Mouse (Mus musculus): ENCODE results near the gene Rnf34. TPM values are rescaled to one million over a fixed set of nuclear protein-coding genes. Genes with fewer than 3 reads are reported as not detected.

The Rnf34 gene
- polyA plus RNA-seq, 1 experiment from 2014 or later: 26.5 TPM

DNA sequence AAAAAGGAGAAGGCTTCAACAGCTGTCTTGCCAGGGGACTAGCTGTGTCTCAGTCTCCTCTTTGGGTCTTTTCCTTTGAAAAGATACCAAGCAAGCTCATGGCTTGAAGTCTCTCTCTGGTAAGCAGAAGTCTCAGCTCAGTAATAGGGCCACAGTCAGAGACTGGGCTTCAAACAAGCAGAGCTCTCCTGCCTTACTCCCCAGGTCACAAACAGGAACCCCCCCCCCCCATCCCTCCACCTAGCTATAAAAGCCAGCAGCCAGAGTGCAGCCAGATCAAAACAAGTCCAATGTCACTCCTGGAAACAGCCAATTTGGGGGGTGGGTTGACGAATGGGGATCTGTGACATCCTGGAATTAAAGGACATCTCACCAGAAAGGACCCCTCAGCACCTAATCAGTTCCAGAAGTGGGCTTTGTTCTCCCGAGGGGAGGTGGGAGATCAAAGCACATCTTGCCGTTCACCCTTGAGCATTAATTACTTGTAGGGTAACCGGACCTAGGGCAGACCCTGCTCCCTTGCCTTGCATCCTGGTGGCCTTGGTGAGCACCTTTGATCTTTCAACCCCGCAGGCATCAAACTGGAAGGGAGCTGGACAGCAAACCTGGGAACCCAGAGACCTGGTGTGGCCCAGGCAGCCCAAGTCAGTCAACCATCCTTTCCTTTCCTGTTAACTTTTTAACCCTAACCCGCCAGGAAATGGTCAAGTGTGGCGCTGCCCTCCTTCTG is 68.3 kb downstream of the Rnf34 start:
- Histone ChIP-seq H3K4me1 (replicated peaks; ENCODE audit: control insufficient read depth, insufficient read depth, low read length) (peaks cover 6% of the 10 kb centered on the region; the same call in 1 of the 2 replicates), H3K36me3 (ENCODE audit: control insufficient read depth, insufficient read depth, low read length) (no peaks in the 10 kb centered on the region), H3K9ac (ENCODE audit: low read depth, low read length) (no peak overlapping the region), H3K9me3 (ENCODE audit: control insufficient read depth, low read length) (no peaks in the 10 kb centered on the region), H3K4me2 (no peak overlapping the region), H3K4me3 (ENCODE audit: low read depth, low read length) (no peak overlapping the region), H3K27ac (ENCODE audit: low read depth, low read length) (no peak overlapping the region), H3K27me3 (replicated peaks; ENCODE audit: control insufficient read depth, insufficient read depth, low read length) (no peaks in the 10 kb centered on the region)
- DNase-seq (ENCODE audit: low spot score): no peak
- no peak for ATAC-seq (replicated peaks; ENCODE audit: low FRiP score)
- WGBS: 50% methylated on average over 7 of the region's 7 CpGs

DNA sequence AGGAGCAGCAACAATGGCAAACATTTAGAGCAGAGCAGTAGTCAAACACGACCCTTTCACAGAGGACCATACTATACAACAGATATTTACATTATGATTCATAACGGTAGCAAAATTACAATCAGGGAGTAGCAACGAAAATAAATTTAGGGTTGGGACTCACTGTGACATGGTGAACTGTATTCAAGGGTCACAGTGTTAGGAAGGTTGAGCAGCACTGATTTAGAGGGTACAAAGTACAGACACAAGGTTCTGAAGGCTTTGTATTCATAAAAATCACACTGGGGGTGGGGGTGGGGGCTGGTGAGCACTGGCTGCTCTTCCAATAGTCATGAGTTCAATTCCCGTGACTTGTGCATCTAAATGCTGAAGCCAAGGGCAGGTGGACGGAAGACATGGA is 70.7 kb downstream of the Rnf34 start:
- no peak overlapping the region for H3K4me2 ChIP-seq
- H3K27me3 ChIP-seq (replicated peaks; ENCODE audit: control insufficient read depth, insufficient read depth, low read length): no peaks in the 10 kb centered on the region
- H3K4me1 ChIP-seq (replicated peaks; ENCODE audit: control insufficient read depth, insufficient read depth, low read length): peaks cover 4% of the 10 kb centered on the region; the same call in 1 of the 2 replicates
- H3K9me3 ChIP-seq (ENCODE audit: control insufficient read depth, low read length): no peaks in the 10 kb centered on the region
- DNase-seq (ENCODE audit: low spot score): no peak
- no peak for ATAC-seq (replicated peaks; ENCODE audit: low FRiP score)
- no peaks in the 10 kb centered on the region for H3K36me3 ChIP-seq (ENCODE audit: control insufficient read depth, insufficient read depth, low read length)
- WGBS: 86% methylated on average over 5 of the region's 5 CpGs
- no peak overlapping the region for H3K9ac ChIP-seq (ENCODE audit: low read depth, low read length)
- H3K27ac ChIP-seq (ENCODE audit: low read depth, low read length): no peak overlapping the region
- H3K4me3 ChIP-seq (ENCODE audit: low read depth, low read length): no peak overlapping the region

Other genes with a start within 250 kb of the Rnf34 start
- gene Ift81, start 235.5 kb upstream of the Rnf34 start, polyA plus RNA-seq (2014; fragmentation: Nextera tagmentation; extraction: Ambion mirVana): 8.9 and 10.9 TPM in 2 replicates
- gene P2rx7, start 206.1 kb upstream of the Rnf34 start, polyA plus RNA-seq (2014; fragmentation: Nextera tagmentation; extraction: Ambion mirVana): 0.47 and 1.3 TPM in 2 replicates
- gene P2rx4, start 142.5 kb upstream of the Rnf34 start, polyA plus RNA-seq (2014; fragmentation: Nextera tagmentation; extraction: Ambion mirVana): 27.1 and 30.2 TPM in 2 replicates
- 15.5 and 16.6 TPM in 2 replicates for gene Camkk2, start 70.6 kb upstream of the Rnf34 start, polyA plus RNA-seq (2014; fragmentation: Nextera tagmentation; extraction: Ambion mirVana)
- 392 and 418 TPM in 2 replicates for gene Anapc5, start 28.7 kb upstream of the Rnf34 start, polyA plus RNA-seq (2014; fragmentation: Nextera tagmentation; extraction: Ambion mirVana)
- 46.8 and 48.8 TPM in 2 replicates for gene Kdm2b, start 139.8 kb downstream of the Rnf34 start, polyA plus RNA-seq (2014; fragmentation: Nextera tagmentation; extraction: Ambion mirVana)
- gene Orai1, start 165.0 kb downstream of the Rnf34 start, polyA plus RNA-seq (2014; fragmentation: Nextera tagmentation; extraction: Ambion mirVana): 8.6 and 9.6 TPM in 2 replicates
- gene Morn3, start 197.0 kb downstream of the Rnf34 start, polyA plus RNA-seq (2014; fragmentation: Nextera tagmentation; extraction: Ambion mirVana): not detected in 2 replicates
- gene Tmem120b, start 218.4 kb downstream of the Rnf34 start, polyA plus RNA-seq (2014; fragmentation: Nextera tagmentation; extraction: Ambion mirVana): 24.3 and 24.8 TPM in 2 replicates

Measured in liver, embryonic 11.5 days (tissue).